Mouse (Mus musculus) thymus, postnatal 25 days (tissue): Measurements from ENCODE around the gene Ugt1a10.
A peak's percentile ranks its signal among the peaks of the same experiment; 100 is the strongest.

Source experiments
- DNase-seq: peaks from one replicate; pipeline ENCODE4 v3.0.0; 2022

Gene Ugt1a10

GRCm38 (mm10) chr1:88257681-88258080 lies 202.5 kb downstream of the Ugt1a10 start:
- DNase-seq, result no peak

DNA sequence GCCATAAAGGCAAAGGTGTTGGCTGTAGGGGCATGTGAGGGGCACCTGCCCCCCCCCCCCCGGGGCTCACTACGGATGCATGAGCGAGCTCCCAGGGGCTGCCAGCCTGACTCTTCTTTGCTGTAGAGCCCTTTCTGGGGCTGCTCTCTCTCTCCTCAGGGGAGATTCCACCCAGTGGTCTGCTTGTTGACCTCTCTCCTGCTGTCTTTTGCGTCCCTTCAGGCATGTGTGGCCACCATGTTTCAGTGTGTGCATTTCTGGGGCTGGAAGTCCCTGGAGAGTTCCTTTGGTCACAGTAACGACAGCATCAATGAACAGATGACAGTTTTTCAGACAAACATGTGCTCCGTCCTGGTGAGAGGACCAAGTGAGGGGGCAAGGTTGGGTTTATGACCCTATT lies 203.2 kb downstream of the Ugt1a10 start:
- DNase-seq, result no peak

GRCm38 (mm10) chr1:88258881-88259642 lies 203.9 kb downstream of the Ugt1a10 start:
- peak; percentile 36 for DNase-seq

- DNase-seq, result no peak
These were observed 204.4 kb downstream of the Ugt1a10 start for GRCm38 (mm10) chr1:88259643-88260024.

DNA sequence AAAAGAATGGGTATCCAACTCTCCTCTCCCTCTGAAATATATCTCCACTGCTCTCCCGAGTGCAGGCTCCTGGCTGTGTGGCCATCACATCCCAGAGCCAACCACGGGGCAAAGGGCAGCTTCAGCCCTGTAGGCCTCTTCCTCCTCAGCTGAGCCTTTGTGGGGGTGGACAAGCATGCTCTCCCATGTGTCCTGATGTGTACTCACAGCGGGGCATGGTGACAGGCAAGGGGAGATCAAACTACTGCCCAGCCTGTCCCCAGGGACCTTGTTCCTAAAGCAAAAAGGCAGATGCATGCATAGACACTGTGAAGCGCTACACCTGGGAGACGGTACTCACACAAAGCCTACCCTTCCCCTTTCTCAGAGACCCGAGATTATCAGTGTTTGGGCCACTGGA lies 204.9 kb downstream of the Ugt1a10 start:
- DNase-seq, result no peak

DNA sequence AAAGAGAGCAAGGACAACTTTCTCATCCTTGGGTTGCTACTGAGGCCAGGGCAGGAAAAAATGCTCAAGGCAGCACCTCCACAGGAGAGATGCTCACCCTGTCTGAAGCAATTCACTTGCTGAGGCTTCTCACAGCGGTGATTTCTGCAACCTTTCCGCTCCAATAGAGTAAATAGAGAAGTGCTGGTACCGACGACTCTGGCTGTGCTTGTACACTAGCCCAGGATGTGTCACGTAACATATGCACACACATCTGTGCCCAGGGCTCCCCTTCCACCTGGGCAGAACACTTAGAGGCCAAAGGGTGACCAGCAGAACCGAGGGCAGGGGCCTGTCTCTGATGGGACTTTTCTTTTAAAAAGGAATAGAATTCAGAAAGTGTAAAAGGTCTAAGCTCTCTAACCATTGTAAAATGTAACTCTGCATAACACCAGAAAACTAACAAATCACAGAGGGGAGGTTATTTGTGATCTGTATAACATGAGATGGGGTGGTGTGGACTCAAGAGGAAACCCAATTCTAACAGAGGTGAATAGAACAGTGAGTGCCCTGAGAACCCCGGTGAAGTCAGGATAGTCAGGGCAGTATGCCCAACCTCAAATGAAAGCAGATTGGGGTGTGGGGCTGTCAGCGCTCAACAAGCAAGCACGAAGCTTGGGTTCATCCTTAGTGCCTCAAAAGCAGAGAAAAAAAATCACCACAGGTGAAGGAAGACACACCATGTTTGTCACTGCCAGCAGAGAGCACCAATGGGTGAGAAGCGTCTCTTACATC lies 205.6 kb downstream of the Ugt1a10 start:
- no peak for DNase-seq

GRCm38 (mm10) chr1:88261706-88262105 lies 206.5 kb downstream of the Ugt1a10 start:
- no peak for DNase-seq

DNA sequence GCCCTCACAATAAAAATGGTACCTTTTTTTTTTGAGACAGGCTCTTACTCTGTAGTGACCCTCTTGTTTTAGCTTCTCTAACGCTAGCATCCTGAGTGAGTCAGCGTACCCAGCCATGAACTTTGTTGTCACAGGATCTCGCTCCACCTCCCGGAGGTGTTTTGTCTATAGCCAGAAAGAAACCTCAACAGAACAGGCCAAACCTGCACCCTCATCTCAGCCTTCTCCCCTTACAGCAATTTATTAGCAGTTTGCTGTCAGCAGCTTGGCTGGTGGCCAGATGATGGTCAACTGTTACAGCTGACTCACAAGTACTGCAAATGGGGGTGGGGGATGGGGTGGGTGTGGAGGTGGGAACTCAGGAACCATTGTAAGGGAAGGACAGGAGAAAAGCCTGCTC lies 207.1 kb downstream of the Ugt1a10 start:
- DNase-seq, result no peak

GRCm38 (mm10) chr1:88262961-88263360 lies 207.8 kb downstream of the Ugt1a10 start:
- no peak for DNase-seq

GRCm38 (mm10) chr1:88263778-88264177 lies 208.6 kb downstream of the Ugt1a10 start:
- DNase-seq, result no peak

- DNase-seq, result no peak
These were observed 209.2 kb downstream of the Ugt1a10 start for GRCm38 (mm10) chr1:88264237-88264868.

DNA sequence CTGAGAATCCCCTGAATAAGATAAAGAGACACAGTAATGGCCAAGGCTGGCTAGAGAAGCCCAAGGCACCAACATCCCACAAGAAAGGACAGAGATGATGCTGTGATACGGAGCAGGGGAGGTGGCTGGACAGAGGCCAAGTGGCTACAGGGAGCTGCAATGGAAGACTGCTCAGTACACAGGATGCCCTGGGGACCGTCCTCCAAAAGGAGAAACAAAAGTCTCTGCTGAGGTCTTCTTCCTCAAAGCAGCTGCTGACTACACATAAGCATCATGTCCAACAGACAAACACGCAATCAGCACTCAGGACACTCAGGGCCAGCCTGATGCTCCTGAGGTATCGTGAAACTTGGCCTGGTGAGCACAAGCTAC lies 209.7 kb downstream of the Ugt1a10 start:
- DNase-seq, result no peak

DNA sequence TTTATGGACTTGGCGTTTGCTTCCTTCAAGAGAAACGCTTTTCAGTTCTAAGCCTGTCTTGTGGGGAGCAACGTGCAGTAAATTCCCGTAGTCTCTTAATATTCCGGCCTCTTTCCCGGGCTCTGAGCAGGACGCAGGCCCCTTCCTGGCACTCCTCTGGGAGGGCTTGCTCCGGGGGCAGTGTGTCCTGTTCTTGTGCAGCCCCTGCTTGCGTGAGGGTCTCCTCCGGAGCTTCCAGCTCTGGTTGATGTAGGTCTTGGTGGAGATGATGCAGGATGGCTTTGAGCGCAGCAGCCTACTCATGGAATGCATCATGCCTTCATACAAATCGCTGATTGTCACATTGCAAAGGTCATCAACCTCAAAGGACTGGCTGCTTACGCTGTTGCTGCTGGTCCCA lies 210.9 kb downstream of the Ugt1a10 start:
- DNase-seq, result no peak

GRCm38 (mm10) chr1:88267489-88267888 lies 212.3 kb downstream of the Ugt1a10 start:
- DNase-seq, result no peak

GRCm38 (mm10) chr1:88268070-88268469 lies 212.9 kb downstream of the Ugt1a10 start:
- no peak for DNase-seq
